Mouse (Mus musculus) bone marrow, adult 2 months (tissue): ENCODE data around the gene 1500015O10Rik.

Experiments used
- CTCF ChIP-seq: fragments of 200-500 bp; IDR thresholded peaks from 2 replicates; pipeline ENCODE4 v1.5.1; 2011; ENCODE audit warnings: low read length, control low read depth; ENCODE audit not compliant: control insufficient read depth, insufficient read depth
- POLR2A ChIP-seq: fragments of 200-500 bp; IDR thresholded peaks from 2 replicates; pipeline ENCODE4 v1.6.1; 2011; ENCODE audit warnings: low read depth, mild to moderate bottlenecking, control low read depth, low read length, borderline replicate concordance; ENCODE audit not compliant: control insufficient read depth

GRCm38 (mm10) chr1:43789765-43790164 lies 59.4 kb downstream of the 1500015O10Rik start:
- TF ChIP-seq POLR2A (no peak), CTCF (no peak)
